Mouse (Mus musculus) brain, embryonic 14.5 days (tissue): ENCODE measurements around the gene Dedd2.

Source experiments
- CTCF ChIP-seq: fragments of 200-500 bp; IDR thresholded peaks from 2 replicates; pipeline ENCODE4 v1.5.1; 2012; ENCODE audit warnings: inconsistent platforms, mild to moderate bottlenecking, moderate library complexity, borderline replicate concordance; ENCODE audit not compliant: insufficient read depth, insufficient read length; ENCODE audit errors: extremely low read depth
- POLR2A ChIP-seq: fragments of 200-500 bp; IDR thresholded peaks from 2 replicates; pipeline ENCODE4 v1.6.1; 2012; ENCODE audit warnings: mild to moderate bottlenecking, inconsistent platforms, borderline replicate concordance; ENCODE audit not compliant: poor library complexity, insufficient read depth, insufficient read length, severe bottlenecking; ENCODE audit errors: extremely low read depth

GRCm38 (mm10) chr7:25203624-25204023 lies 16.8 kb downstream of the Dedd2 start:
- no peak for TF ChIP-seq POLR2A
- no peak for TF ChIP-seq CTCF
